Mouse (Mus musculus): ENCODE results near the gene Scd2. TPM values are rescaled to one million over a fixed set of nuclear protein-coding genes. Genes with fewer than 3 reads are reported as not detected.
"Not testable (repeated sequence)": the region's sequence is repeated elsewhere in the genome, so short reads cannot be mapped to it uniquely, and the experiment has no call there.

Gene Scd2
- polyA plus RNA-seq, 1 experiment from 2014 or later = 51.1 TPM

- 77% methylated on average over 4 of the region's 4 CpGs for WGBS (ENCODE audit: missing documents)
- no peaks in the 10 kb centered on the region for H3K79me2 ChIP-seq (ENCODE audit: inconsistent target)
- H3K36me3 ChIP-seq (ENCODE audit: inconsistent target) = no peaks in the 10 kb centered on the region
- H3K4me3 ChIP-seq (ENCODE audit: inconsistent target) = no peak overlapping the region
- no peak overlapping the region for H3K27ac ChIP-seq
Measured at GRCm38 (mm10) chr19:44321201-44321600, 27.7 kb downstream of the Scd2 start.

DNA sequence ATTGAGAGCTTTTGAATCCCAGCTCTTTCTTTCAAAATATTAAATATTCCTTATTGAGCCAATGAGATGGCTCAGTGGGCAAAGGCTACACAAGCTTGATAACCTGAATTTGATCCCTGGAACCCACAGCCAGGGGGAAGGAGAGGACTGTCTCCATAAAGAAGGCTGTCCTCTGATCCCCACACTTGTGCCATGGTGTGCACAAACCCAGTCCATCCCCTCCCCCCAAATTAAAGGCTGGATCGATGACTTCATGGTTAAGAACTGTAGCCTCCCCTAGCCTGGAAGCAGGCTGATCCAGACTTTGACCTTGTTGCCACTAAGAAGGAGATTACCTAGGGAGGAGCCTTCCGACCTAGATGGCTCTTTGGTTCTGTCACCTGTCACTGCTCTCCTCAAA is 28.2 kb downstream of the Scd2 start:
- 100% methylated on average over 2 of the region's 2 CpGs for WGBS (ENCODE audit: missing documents)
- no peaks in the 10 kb centered on the region for H3K79me2 ChIP-seq (ENCODE audit: inconsistent target)
- no peak overlapping the region for H3K4me3 ChIP-seq (ENCODE audit: inconsistent target)
- no peak overlapping the region for H3K27ac ChIP-seq
- no peaks in the 10 kb centered on the region for H3K36me3 ChIP-seq (ENCODE audit: inconsistent target)

GRCm38 (mm10) chr19:44329566-44329965 is 36.1 kb downstream of the Scd2 start:
- Histone ChIP-seq H3K4me3 (ENCODE audit: inconsistent target) (no peak overlapping the region), H3K79me2 (ENCODE audit: inconsistent target) (no peaks in the 10 kb centered on the region), H3K36me3 (ENCODE audit: inconsistent target) (no peaks in the 10 kb centered on the region), H3K27ac (no peak overlapping the region)
- WGBS (ENCODE audit: missing documents) = 100% methylated on average over 2 of the region's 2 CpGs

GRCm38 (mm10) chr19:44331128-44331527 is 37.7 kb downstream of the Scd2 start:
- H3K79me2 ChIP-seq (ENCODE audit: inconsistent target); H3K27ac ChIP-seq; H3K36me3 ChIP-seq (ENCODE audit: inconsistent target); H3K4me3 ChIP-seq (ENCODE audit: inconsistent target): not testable (repeated sequence)
- WGBS (ENCODE audit: missing documents) = 100% methylated on average over 1 of the region's 1 CpGs

GRCm38 (mm10) chr19:44331911-44332310 is 38.4 kb downstream of the Scd2 start:
- 31% methylated on average over 5 of the region's 5 CpGs for WGBS (ENCODE audit: missing documents)
- Histone ChIP-seq H3K27ac (no peak overlapping the region), H3K4me3 (ENCODE audit: inconsistent target) (no peak overlapping the region), H3K36me3 (ENCODE audit: inconsistent target) (no peaks in the 10 kb centered on the region), H3K79me2 (ENCODE audit: inconsistent target) (no peaks in the 10 kb centered on the region)

GRCm38 (mm10) chr19:44332326-44332725 is 38.9 kb downstream of the Scd2 start:
- Histone ChIP-seq H3K4me3 (ENCODE audit: inconsistent target) (no peak overlapping the region), H3K79me2 (ENCODE audit: inconsistent target) (no peaks in the 10 kb centered on the region), H3K36me3 (ENCODE audit: inconsistent target) (no peaks in the 10 kb centered on the region), H3K27ac (no peak overlapping the region)
- 54% methylated on average over 7 of the region's 8 CpGs for WGBS (ENCODE audit: missing documents)

GRCm38 (mm10) chr19:44332833-44333623 is 39.6 kb downstream of the Scd2 start, which contains the start of gene Scd4:
Gene Scd4 (plus strand): TSS chr19:44333092.
- no peaks in the 10 kb centered on the region for H3K36me3 ChIP-seq (ENCODE audit: inconsistent target)
- no peak within 1 kb of the TSS for H3K27ac ChIP-seq
- H3K4me3 ChIP-seq (ENCODE audit: inconsistent target) = no peak within 1 kb of the TSS
- 93% methylated on average over 10 of the region's 10 CpGs for WGBS (ENCODE audit: missing documents)
- no peaks in the 10 kb centered on the region for H3K79me2 ChIP-seq (ENCODE audit: inconsistent target)

DNA sequence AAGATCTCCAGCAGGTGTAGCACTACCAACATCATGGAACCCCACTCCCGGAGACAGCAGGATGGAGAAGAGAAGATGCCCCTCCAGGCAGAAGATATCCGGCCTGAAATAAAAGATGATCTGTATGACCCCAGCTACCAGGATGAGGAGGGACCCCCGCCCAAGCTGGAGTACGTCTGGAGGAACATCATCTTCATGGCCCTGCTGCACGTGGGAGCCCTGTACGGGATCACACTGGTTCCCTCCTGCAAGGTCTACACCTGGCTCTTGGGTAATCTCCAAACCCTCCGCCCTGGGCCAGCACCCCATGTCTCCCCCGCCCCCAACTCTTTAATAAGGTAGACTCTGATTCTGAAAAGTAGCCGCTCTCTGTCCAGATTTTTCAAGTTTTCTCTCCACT is 40.5 kb downstream of the Scd2 start:
- H3K79me2 ChIP-seq (ENCODE audit: inconsistent target) = no peaks in the 10 kb centered on the region

DNA sequence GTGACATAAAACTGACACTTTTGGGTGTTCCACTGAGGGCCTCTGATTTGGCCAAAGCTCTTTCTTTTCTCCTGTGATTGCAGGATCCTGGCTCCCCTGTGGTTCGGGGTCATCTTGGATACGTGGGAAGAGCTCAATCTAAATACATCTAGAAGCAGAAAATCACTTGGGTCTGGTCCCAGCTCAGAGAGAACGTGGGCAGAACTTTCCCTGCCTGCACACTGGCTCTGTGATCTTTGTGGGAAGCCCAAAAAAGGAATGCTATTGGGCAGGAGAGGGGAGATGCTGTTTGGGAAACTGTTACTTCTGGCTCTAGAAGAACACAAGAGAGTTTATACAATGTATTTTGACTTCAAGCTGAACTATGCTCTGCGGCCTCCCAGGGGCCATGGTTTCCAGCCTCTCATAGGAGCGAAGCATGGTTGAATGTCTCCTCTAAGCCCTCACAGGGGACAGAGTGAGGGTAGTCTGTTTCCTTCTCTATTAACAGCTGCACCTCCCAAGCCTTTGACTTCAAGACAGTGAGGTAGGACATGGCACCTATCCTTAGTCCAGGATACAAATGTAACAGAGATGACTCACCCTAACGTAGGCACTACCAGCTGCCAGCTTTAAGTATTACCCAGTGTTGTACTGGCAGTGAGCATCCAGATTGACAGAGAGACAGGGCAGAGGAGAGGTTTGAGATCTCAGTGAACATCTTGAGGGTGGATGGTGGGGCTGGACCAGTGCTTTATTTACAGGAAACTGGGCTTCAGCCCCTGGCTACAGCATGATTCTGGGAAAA is 42.6 kb downstream of the Scd2 start:
- Histone ChIP-seq H3K79me2 (ENCODE audit: inconsistent target) (no peaks in the 10 kb centered on the region), H3K27ac (no peak overlapping the region), H3K4me3 (ENCODE audit: inconsistent target) (no peak overlapping the region), H3K36me3 (ENCODE audit: inconsistent target) (no peaks in the 10 kb centered on the region)
- WGBS (ENCODE audit: missing documents) = 89% methylated on average over 6 of the region's 6 CpGs

More for the DNA sequence above, 40.5 kb downstream of the Scd2 start:
- H3K4me3 ChIP-seq (ENCODE audit: inconsistent target) = no peak overlapping the region
- H3K27ac ChIP-seq = no peak overlapping the region
- 93% methylated on average over 9 of the region's 9 CpGs for WGBS (ENCODE audit: missing documents)
- no peaks in the 10 kb centered on the region for H3K36me3 ChIP-seq (ENCODE audit: inconsistent target)

- Histone ChIP-seq H3K79me2 (ENCODE audit: inconsistent target) (no peaks in the 10 kb centered on the region), H3K36me3 (ENCODE audit: inconsistent target) (no peaks in the 10 kb centered on the region), H3K27ac (no peak overlapping the region), H3K4me3 (ENCODE audit: inconsistent target) (no peak overlapping the region)
- 69% methylated on average over 8 of the region's 8 CpGs for WGBS (ENCODE audit: missing documents)
Measured at GRCm38 (mm10) chr19:44349689-44350088, 56.2 kb downstream of the Scd2 start.

GRCm38 (mm10) chr19:44351756-44352155 is 58.3 kb downstream of the Scd2 start:
- WGBS (ENCODE audit: missing documents) = 82% methylated on average over 7 of the region's 7 CpGs
- no peak overlapping the region for H3K27ac ChIP-seq
- no peaks in the 10 kb centered on the region for H3K79me2 ChIP-seq (ENCODE audit: inconsistent target)
- no peaks in the 10 kb centered on the region for H3K36me3 ChIP-seq (ENCODE audit: inconsistent target)
- H3K4me3 ChIP-seq (ENCODE audit: inconsistent target) = no peak overlapping the region

Other genes with a start within 250 kb of the Scd2 start
- gene Erlin1, start 223.9 kb upstream of the Scd2 start, polyA plus RNA-seq (2018) = 27.9 to 30.5 TPM (median 29.9 TPM) in 3 replicates
- gene Chuk, start 186.2 kb upstream of the Scd2 start, polyA plus RNA-seq (2018) = 20.5 to 49.0 TPM (median 40.3 TPM) in 3 replicates
- 12.7 to 13.8 TPM (median 12.9 TPM) in 3 replicates for gene Cwf19l1, start 157.8 kb upstream of the Scd2 start, polyA plus RNA-seq (2018)
- 26.5 to 60.1 TPM (median 52.8 TPM) in 3 replicates for gene Bloc1s2, start 147.2 kb upstream of the Scd2 start, polyA plus RNA-seq (2018)
- not detected in 3 replicates for gene Pkd2l1, start 101.2 kb upstream of the Scd2 start, polyA plus RNA-seq (2018)
- gene Scd3, start 90.4 kb upstream of the Scd2 start, polyA plus RNA-seq (2018) = not detected in 3 replicates
- 0.15 to 0.19 TPM (median 0.16 TPM) in 3 replicates for gene Scd4, start 39.4 kb downstream of the Scd2 start, polyA plus RNA-seq (2018)
- 1.8 to 4.9 TPM (median 4.4 TPM) in 3 replicates for gene Scd1, start 114.2 kb downstream of the Scd2 start, polyA plus RNA-seq (2018)
- gene Wnt8b, start 199.8 kb downstream of the Scd2 start, polyA plus RNA-seq (2018) = not detected in 3 replicates

All from macrophage (primary cell).